Mouse (Mus musculus) granulocyte monocyte progenitor cell, adult 5-6 weeks (primary cell): ENCODE results near the gene Tmem147. TPM values are rescaled to one million over a fixed set of nuclear protein-coding genes. Genes with fewer than 3 reads are reported as not detected.
"Not testable (repeated sequence)": the region's sequence is repeated elsewhere in the genome, so short reads cannot be mapped to it uniquely, and the experiment has no call there.

ENCODE experiments used
- ATAC-seq: replicated peaks from 2 replicates; pipeline ENCODE4 v1.8.0; 2016; ENCODE audit warnings: mild to moderate bottlenecking, moderate TSS enrichment, inconsistent platforms; ENCODE audit not compliant: poor library complexity, severe bottlenecking
- total RNA-seq, 2 experiments: library from RNA; stranded (forward) in 1 of 2; stranded (reverse) in 1 of 2; fragments of 200-712, 200-1000 nt in 1 of 2; fragments of >200 nt in 1 of 2; fragmentation: Nextera tagmentation in 1 of 2; gene quantifications; 2 replicates each; pipeline ENCODE4 v1.2.3; 2014 to 2017

Gene Tmem147
- total RNA-seq (2014; fragmentation: Nextera tagmentation) (160 and 219 TPM in 2 replicates), total RNA-seq (2017) (71.5 and 106 TPM in 2 replicates)

DNA sequence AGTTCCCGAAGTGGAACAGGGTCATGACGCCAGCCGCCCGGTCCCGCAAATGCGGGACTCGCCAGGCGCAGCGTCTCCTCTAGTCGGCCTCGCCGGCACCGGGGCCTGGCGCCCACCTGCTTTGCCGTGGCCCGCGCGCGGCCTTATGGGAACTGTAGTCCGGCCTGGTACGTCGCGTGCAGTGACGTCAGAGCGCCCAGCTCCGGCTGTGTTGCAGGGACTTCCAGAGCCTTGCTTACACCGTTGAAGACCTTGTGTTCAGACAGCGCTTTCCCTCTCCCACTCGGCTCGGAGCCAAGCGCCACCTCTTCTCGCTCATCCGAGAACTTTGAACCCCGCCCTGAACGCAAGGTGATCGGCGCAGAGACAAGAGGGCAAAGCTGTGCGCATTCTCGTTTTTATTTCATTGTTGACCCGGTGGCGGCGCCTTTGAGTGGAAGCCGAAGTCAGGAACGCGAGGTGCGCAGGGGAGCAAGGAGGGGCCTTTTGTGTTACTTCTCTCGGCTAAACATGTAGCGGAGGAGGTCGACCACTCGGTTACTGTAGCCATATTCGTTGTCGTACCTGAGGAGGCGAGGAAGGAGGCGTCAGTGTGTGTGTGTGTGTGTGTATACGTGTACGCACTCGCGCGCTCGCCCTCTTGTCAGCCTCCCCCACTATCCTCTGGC lies at the start of gene Tmem147:
Gene Tmem147 (minus strand): TSS at position 145 of the 668 bp plus-strand sequence.
- peak; percentile 91 for ATAC-seq

DNA sequence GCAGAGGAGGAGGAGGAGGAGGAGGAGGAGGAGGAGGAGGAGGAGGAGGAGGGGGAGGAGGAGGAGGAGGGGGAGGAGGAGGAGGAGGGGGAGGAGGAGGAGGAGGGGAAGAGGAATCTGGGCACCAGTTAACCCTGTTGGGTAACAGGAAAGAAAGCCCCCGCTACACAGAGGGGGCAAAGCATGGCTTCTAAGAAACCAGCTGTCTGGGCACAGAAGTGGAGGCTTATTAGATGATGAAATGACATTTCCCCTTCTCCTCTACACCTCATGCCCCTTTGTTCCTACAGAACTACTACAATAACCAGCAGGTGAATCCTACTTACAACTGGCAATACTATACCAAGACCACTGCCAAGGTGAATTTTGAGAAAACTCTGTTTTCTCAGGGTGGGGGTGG lies 48.6 kb upstream of the Tmem147 start:
- ATAC-seq = peak; percentile 54

DNA sequence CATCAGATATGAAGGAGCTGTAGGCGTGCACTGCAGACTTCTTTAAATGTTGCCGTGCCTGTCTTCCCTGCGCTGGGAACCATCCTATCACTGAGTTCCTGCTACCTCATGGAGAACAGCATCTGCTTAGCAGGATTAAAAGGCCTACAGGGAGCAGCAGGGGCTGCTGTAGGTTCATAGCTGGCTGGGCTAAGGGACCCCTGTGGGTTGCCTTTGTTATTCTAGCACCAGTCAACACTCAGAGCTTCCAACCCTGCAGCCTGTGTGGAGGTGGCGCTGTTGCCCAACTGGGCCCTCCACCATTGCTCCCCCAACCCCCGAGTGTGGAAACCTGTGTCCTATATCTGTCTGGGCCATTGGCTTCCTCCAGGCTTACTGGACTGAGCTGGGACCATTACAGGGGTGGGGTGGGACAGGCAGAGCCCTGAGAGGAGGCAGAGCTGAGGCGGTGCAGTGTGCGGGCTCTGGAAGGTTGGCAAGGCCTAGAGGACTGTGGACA lies 47.8 kb upstream of the Tmem147 start:
- peak; percentile 56 for ATAC-seq

DNA sequence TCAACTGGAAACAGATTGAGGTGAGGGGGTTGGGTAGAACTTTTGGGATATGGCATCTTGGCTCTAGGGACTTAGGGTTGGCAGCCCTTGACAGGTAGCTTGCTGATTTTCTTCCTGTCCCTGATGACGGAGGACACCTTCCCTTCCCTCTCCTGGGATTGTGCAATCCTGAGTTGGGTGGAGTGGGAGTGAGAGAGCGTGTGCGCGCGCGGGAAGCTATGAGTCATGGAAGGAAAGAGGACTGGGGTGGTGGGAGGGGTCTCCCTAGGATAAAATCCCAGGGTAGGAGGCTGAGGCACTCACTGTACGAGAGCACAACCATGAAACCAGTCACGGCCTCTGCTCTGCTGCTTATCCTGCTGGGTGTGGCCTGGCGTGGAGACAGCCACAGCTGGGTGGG lies 46.8 kb upstream of the Tmem147 start:
- ATAC-seq = peak; percentile 63

DNA sequence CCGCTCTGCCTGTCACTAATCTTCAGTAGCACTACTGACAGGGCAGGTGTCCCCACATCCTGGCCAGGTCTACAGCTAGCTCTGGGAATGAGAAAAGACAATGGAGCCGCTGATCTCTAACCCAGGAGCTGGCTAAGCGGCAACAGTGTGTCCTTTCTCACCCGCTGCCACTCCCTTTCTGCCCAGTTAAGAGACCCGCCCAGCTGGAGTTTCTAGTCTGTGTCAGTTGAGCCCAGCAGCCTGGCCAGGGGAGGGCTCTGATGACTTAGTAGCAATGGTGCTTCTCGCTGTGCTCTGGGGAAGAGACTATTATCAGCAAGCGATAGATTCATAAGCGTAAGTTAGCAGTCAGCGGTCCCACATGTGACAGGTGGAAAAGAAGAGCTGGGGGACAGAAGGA lies 39.9 kb upstream of the Tmem147 start:
- ATAC-seq = 0 out of 2 replicates have a peak, but pooled peaks have one; percentile 21

DNA sequence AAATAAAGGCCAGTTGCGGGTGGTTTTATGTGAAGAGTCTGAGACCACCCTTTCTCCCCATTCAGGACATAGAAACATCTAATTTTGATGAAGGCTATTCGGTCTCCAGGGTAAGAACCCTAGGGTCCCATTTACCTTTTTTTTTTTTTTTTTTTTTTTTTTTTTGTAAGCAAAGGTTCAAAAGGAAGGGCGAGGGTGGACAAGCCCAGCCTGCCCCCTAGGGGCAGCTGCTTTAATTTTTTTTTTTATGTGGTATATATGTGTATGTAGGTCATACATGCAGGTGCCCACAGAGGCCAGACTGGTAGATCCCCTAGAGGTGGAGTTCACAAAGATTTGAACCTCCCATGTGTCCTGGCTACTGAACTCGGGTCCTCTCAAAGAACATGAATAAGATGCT lies 37.1 kb upstream of the Tmem147 start:
- no peak for ATAC-seq

DNA sequence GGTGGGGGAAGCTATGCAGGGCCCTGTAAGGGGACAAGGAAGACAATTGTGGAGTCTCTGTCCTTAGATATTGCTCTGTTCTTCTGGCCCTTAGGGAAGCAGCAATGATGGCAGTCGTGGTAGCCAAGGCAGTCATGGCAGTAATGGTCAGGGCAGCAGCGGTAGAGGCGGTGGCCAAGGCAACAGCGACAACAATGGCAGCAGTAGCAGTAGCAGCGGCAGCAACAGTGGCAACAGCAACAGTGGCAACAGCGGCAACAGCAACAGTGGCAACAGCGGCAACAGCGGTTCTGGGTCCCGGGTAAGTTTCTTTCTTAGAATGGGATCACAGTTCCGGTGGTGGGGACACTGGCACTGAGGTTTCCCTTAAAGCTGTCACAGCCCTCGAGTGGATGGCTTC lies 35.8 kb upstream of the Tmem147 start:
- no peak for ATAC-seq

DNA sequence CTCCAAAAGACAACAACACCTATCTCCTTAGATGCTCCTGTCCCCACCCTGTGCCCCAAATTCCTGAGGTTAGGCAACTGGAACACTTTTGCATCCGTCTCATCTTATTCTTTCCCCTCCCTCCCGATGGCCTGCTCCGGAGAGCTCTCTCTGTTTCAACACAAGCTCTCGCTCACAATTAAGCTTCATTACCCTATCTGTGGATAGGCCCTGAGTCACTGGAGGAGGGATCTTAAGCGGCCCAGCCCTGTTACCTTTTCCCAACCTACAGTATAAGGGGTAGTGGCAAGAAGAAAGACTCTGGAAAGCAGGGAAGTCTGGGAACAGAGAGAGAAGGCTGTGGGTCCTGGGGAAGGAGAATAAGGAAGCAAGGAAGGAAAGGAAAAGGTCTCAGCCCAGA lies 34.1 kb upstream of the Tmem147 start, which contains the start of gene Dmkn:
Gene Dmkn (plus strand): TSS at position 301 of the 400 bp plus-strand sequence.
- no peak for ATAC-seq

DNA sequence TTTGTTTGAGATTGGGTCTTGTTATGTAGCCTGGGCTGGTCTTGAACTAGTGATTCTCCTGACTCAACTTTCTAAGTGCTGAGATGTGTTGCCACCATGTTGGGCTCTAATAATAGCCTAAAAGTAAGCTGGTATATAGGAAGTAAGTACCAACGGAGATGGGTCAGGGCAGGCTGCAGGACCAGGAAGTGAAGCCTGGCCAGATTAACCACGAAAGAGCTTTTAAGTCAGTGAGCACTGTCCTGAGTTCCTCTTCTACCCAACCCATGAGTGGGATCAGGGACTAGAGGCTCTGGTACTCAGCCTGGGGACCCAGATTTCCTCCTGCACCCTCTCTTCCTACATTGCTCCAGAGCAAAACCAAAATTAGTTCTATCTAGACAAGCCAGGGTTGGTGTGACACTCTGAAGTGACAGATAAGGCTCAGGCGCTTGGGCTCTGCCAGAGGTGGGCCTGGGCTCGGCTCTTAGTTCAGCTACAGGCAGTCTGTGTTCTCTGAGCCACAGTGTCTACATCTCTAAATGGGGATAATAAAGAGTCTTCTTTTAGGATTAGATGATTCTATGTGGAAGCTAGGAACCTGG lies 32.5 kb upstream of the Tmem147 start:
- ATAC-seq = peak; percentile 88

DNA sequence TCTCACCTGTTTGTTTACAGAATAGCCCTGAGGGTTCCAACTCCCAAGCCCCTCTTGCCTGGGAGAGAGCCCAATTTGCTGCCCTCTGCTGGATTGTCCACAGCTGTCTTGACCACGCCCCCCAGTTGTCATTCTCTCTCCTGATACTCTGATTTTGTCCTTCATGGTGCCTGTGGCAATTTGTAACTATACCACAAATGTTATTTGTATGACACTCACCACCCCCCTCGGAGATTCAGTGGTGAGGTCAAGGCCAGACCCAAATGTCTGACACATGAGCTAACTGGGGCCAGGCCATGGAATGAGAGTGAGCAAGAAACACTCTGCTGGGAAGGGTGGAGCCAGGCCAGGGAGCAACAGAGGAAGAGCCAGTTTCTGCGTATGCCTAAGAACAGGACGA lies 29.5 kb upstream of the Tmem147 start:
- ATAC-seq = no peak

DNA sequence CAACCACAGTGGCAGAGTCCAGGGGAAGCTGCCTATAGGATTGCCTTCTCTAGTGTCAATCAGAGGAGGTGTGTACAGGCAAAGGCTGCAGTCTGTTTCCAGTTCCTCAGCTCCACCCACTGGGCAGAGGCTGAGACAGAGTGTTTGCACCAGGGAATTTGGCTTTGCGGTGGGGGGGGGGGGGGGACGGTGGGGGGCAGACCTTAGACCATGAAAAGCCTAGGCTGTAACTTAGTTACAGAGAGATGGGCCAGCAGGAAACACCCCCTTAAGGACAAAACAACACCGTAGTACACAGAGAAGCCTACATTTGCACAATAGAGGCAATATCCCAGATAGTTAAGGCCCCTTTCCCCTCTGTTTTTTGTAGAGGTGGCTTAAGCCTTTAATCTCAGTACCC lies 27.7 kb upstream of the Tmem147 start:
- no peak for ATAC-seq

DNA sequence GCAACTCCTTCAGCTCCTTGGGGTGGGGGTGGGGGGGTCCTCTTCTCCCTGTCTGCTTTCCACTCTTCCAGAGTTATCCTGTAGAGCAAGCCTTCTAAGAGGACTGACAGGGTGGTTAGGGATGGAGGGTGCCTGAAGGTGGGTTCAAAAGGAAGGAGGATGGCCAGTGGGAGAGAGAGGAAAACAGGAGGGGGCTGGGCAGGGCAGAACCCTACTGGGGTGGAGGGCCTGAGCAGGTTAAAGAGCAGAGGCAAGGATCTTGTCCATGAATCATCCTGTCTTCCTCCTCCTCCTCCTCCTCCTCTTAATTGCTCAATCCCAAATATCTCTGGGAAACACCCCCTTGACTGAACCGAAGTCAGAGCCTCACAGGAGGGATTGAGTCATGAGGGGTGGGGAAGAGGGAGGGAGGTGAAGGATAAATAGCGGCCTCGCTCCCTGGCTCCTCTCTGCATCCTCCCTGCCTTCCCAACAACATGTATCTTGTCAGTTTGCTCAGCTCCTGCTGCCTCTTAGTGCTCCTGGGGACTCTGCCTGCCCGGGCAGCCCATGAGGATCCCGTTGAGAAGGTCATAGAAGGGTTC lies 21.8 kb upstream of the Tmem147 start, which contains the start of gene Sbsn:
Gene Sbsn (plus strand): TSS at position 386 of the 584 bp plus-strand sequence.
- ATAC-seq = no peak

DNA sequence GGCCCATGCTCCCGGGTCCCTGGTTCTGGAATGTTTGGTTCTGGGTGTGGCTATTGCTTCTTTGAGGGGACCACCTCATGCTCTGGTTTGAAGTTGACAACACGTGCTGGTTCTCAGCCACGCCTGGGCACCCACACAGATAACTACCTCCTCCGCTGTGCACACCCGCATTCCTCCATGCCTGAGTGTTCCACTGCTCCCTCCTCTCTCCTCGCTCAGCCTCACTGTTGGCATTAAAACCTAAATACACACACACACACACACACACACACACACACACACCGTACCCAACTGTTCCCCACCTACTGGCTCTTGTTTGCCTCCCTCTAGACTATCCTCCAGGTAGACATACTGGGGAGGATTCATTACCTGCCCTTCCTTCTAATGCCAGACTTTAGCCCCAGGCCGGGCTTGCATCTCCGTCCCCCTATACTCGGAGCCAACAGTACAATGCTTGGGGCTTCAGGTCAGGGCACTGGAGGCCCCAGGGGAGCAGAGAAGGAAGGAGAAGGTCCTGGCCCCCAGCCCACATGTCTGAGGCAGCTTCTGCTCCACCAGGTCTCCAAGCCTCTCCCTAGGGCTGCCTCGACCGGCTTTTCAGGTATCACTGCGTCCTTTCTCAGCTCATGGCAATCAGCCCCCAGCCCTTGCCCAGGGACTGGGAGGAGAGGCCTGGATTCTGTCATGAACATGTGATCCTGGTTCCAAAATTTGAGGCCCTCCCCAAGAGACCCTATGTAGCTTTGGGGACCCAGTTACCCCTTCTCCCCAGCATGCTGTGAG lies 20.7 kb upstream of the Tmem147 start:
- no peak for ATAC-seq

DNA sequence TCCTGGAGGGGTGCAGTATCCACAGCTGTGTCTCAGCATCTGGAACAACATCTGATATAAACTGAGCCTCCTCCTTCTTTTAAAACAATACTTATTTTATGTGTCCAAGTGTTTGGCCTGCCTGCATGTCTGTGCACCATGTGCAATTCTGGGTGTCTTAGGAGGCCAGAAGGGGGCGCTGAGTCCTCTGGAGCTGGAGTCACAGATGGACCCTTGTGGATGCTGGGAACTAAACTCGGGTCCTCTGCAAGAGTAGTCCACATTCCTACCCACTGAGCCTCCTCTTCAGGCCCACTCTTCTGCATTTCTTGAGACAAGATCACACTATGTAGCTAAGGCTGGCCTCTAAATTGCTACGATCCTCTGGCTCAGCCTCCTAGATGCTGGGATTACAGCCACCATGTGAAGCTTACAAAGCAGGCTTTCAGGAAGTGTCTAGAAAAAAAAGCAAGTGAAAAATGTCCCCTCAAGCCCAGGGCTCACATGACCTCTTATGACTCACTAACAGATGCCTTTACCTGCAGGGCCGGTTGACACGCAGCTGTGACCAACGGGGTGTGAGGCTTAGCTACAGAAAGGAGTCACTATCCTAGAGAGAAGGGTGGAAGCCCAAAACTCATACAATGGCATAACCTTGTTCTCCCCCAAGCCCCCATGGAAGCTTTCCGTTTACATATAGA lies 18.3 kb upstream of the Tmem147 start:
- no peak for ATAC-seq

DNA sequence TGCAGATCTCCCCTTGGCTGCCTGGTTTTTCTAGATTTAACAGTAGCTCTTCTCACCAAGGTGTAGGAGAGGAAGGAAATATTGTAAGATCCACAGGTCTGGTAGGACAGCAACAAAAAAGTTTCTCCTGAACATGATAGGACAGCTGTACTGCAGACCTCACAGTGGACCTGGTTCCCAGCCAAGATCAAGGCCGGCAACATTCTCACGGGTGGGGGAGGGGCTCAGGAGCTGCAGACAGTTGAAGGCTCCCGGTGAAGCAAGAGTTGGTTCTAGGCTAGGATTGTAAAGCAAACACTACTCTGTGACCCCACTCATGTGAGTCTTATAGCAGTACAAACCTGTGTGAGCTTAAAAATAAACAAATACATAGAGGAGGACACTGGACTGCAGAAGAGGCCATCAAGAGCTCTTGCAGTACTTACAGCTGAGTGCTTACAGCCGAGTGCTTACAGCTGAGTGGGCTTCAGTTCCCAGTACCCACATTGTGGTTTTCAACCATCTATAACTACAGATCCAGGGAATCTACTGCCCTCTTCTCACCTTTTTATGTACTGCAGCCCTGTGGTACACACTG lies 14.8 kb upstream of the Tmem147 start:
- peak; percentile 36; the same call in 1 of the 2 replicates for ATAC-seq

DNA sequence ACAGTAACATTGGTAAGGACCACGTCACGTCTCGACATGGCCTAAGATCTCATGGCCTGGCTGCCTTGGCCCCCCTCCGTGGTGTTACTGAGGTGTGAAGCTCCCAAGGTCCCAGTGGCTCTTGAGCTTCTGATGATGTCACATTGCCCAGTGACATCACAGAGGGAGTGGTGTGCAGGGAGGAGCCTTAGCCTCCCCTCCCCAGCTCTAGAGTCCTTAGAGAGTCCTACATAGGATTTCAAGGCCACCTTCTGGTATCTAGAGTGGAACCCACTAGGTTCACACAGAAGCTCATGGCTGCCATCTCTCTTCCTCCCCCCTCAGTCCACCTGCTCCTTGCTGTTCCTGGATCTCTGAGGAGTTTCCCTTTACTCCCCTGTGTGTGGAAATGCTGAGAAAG lies 14.3 kb upstream of the Tmem147 start, which contains the start of gene Gapdhs:
Gene Gapdhs (minus strand): TSS at position 65 of the 400 bp plus-strand sequence.
- ATAC-seq = peak; percentile 26

DNA sequence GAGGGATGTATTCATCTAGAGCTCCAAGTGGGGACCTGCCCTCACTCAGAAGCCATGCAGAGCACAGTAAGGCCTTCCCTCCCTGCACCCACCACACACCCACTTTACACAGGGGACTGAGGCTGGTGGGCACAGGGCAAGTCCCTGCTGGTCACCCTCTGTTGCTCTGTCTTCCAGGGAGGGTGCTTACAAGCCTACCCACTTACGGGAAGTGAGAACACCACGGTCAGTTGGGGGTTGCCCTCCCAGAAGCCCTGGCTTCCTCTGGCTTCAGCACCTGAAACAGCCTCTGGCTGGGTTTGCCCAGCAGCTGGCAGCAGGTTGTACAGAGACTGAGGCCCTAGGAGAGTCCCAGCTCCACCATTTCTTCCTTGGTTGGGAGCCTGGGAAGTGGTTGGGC lies 13.2 kb upstream of the Tmem147 start:
- ATAC-seq = peak; percentile 77

DNA sequence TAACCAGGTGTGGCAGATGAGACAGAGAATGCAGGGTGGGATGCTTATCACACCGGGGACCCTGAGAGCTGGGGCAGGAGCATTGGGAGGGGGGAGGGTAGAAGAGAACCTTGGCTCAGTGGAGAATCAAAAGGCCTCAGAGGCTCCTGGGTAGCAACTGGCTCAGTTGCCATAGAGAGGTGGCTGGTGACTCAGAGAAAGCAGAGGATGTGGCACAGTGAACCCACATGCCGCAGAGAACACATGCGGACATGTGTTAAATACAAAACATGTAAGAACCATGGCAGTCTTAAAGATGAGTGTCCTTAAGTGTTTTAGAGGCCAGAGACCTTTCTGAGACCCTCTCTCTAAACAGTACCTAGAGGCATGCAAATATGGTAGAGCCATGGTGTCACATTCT lies 6.9 kb upstream of the Tmem147 start:
- ATAC-seq = no peak

DNA sequence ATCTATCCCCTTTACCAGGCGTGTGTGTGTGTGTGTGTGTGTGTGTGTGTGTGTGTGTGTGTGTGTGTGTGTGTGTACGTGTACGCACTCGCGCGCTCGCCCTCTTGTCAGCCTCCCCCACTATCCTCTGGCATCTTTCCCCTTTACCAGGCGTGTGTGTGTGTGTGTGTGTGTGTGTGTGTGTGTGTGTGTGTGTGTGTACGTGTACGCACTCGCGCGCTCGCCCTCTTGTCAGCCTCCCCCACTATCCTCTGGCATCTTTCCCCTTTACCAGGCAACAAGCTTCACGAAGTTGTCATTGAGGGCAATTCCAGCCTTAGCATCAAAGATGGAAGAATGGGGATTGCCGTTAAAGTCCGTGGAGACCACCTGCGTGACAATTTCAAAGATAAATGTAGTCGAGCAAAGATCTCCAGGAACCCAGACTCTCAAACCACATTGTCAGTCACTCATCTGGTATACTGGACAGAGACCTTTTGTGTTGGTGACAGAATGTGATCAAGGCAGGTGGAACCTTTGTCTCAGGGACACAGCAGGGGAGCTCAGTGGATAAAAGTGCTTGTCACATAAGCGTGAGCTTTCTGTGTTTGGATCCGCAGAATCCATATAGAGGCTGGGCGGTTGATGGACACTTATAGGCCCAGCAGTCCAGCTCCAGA lies 853 bp upstream of the Tmem147 start:
- ATAC-seq = not testable (repeated sequence)
